Mouse (Mus musculus) kidney, postnatal 0 days (tissue): ENCODE data around the gene Zbtb38. TPM values are rescaled to one million over a fixed set of nuclear protein-coding genes. Genes with fewer than 3 reads are reported as not detected.

Source experiments
- ATAC-seq: fragments of 200-750 bp; cut with Nextera tagmentation; replicated peaks from 2 replicates; pipeline ENCODE4 v1.8.0; 2017; ENCODE audit warnings: low read depth, moderate number of reproducible peaks, moderate TSS enrichment, moderate library complexity; ENCODE audit not compliant: low FRiP score
- DNase-seq: peaks from one replicate; pipeline ENCODE4 v3.0.0-alpha.2; 2016; ENCODE audit warnings: low spot score
- H3K27ac ChIP-seq: fragments of 300-500 bp; sonication (generic); 2 replicates; pipeline ENCODE4 v1.5.1; 2014; ENCODE audit warnings: mild to moderate bottlenecking
- H3K27me3 ChIP-seq: fragments of 300-500 bp; sonication (generic); 2 replicates; pipeline ENCODE4 v1.6.1; 2014; ENCODE audit warnings: low read length, mixed read lengths; ENCODE audit not compliant: insufficient read depth
- H3K36me3 ChIP-seq: fragments of 300-500 bp; sonication (generic); 2 replicates; pipeline ENCODE4 v1.6.1; 2014; ENCODE audit warnings: low read length, mixed read lengths; ENCODE audit not compliant: insufficient read depth
- H3K4me1 ChIP-seq: fragments of 300-500 bp; sonication (generic); replicated peaks from 2 replicates; pipeline ENCODE4 v1.6.1; 2014; ENCODE audit warnings: antibody characterized with exemption, low read length, mixed read lengths; ENCODE audit not compliant: insufficient read depth
- H3K4me2 ChIP-seq: fragments of 300-500 bp; sonication (generic); 2 replicates; pipeline ENCODE4 v1.6.1; 2014; ENCODE audit warnings: mild to moderate bottlenecking, low read length, moderate library complexity, mixed read lengths
- H3K4me3 ChIP-seq: fragments of 300-500 bp; sonication (generic); replicated peaks from 2 replicates; pipeline ENCODE4 v1.5.1; 2014; ENCODE audit warnings: low read depth, low read length
- H3K9ac ChIP-seq: fragments of 300-500 bp; sonication (generic); 2 replicates; pipeline ENCODE4 v1.6.1; 2014; ENCODE audit warnings: low read depth, low read length
- H3K9me3 ChIP-seq: fragments of 300-500 bp; sonication (generic); replicated peaks from 2 replicates; pipeline ENCODE4 v1.6.1; 2016; ENCODE audit warnings: low read length, inconsistent platforms, mixed read lengths
- CTCF ChIP-seq: IDR thresholded peaks from 2 replicates; pipeline ENCODE4 v1.5.1; 2016; ENCODE audit warnings: antibody characterized with exemption, low read depth, mild to moderate bottlenecking, moderate library complexity
- WGBS: fragments of 180-500 bp; shearing (Covaris S2); extraction: QIAGEN DNeasy Blood & Tissue Kit; methylation state at CpG from one replicate; pipeline ENCODE4 v1.1.7; 2014; 5-methylcytosine and 5-hydroxymethylcytosine counted together
- polyA plus RNA-seq: library from polyadenylated mRNA; unstranded; fragments of >200 nt; fragmentation: Nextera tagmentation; extraction: Ambion mirVana; gene quantifications from 2 replicates; pipeline ENCODE4 v1.2.1, GENCODE M21; 2015

The Zbtb38 gene
- polyA plus RNA-seq, 1 experiment from 2014 or later, result 28.3 TPM

DNA sequence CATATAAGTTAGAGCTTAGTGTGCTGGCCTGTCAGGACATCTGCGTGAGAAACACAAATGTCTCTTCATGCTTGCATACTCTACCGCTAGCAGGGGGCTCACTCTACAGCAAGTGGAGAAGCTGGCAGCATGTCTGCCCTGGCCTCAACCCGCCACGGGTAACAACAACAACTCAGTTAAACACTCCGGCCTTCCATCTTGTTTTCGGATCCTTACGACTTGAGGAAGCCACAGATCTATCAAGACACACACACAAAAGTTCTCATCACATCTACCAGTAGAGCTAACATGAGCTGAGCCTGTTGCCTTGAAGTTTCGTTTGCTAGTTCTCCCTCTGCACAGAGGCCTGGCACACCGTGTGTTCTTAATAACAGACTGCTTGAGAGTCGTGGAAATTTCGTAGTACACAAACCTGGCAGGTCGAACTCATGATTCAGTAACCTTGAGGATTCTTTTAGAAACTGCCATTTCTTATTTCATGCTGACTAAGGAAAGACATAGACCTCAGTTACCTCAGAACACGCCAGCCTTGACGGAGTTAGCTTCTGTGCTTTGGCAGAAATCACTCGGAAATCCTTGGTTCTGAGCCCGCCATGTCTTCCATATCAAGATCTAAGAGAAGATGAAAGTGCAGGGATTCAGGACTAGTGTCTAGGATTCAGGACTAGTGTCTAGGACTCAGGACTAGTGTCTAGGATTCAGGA, 34.8 kb downstream of the Zbtb38 start:
- WGBS, result 93% methylated on average over 16 of the region's 16 CpGs
- no peaks in the 10 kb centered on the region for H3K36me3 ChIP-seq
- no peak for TF ChIP-seq CTCF

DNA sequence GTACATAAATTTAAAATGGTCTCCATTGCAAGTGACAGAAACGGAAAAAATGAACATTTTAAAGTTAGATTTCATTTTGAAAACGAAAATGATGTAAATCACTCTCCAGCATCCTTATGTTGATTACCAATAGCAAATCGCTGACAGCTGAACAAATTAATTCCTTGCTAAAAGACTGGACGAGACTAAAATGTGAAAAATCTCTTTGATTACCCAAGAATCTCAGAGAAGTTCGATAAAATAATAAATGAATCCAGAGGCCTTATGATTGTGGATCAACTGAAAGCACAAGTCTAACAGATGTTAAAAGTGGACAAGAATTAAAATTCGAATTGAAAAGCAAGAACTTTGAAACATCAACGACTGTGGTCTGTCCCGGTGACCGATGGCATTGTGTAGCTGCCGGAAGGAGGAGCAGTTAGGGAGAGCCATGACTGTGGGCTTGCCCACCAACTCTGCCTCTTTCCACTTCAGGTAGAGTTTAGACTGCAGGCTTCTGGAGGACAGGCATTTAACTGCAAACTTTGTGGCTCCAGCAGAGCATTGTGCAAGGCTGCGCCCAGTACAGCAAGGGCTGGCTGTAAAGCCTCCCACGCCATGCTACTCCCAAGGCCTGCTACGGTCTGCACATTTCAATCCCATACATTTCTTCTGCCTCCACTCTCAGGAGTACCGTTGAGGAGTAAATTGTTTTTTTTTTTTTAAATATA, 35.7 kb downstream of the Zbtb38 start:
- no peaks in the 10 kb centered on the region for H3K36me3 ChIP-seq

More for the DNA sequence above, 34.8 kb downstream of the Zbtb38 start:
- Histone ChIP-seq H3K9me3 (no peaks in the 10 kb centered on the region), H3K4me2 (0 out of 2 replicates have a peak overlapping the region, but pooled peaks have one; percentile 76), H3K27me3 (no peaks in the 10 kb centered on the region), H3K4me3 (0 out of 2 replicates have a peak overlapping the region, but pooled peaks have one; percentile 7), H3K27ac (no peak overlapping the region), H3K9ac (no peak overlapping the region), H3K4me1 (peaks cover 11% of the 10 kb centered on the region; the same call in 1 of the 2 replicates)
- ATAC-seq, result no peak
- no peak for DNase-seq

DNA sequence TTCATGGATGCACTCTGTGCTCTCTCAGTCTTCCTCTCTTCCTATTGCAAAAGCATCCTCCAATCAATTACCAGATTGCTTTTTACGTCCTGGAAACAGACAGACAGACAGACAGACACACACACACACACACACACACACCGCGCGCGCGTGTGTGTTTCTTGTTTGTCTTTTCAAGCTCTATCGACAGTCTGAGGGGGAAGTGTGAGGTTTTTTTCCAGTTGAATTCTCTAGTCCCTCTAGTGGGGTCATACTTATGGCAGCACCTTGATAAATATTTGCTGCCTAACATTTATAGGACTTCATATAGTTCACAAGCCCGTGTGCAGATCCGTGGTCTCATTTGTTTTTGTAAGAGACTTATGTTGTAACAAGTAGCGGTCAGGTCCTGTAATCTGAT, 36.5 kb downstream of the Zbtb38 start:
- H3K27ac ChIP-seq, result no peak overlapping the region
- no peaks in the 10 kb centered on the region for H3K9me3 ChIP-seq
- WGBS, result 49% methylated on average over 10 of the region's 10 CpGs
- no peak for DNase-seq
- no peaks in the 10 kb centered on the region for H3K36me3 ChIP-seq
- H3K9ac ChIP-seq, result no peak overlapping the region
- TF ChIP-seq CTCF, result no peak
- no peak overlapping the region for H3K4me3 ChIP-seq
- H3K4me2 ChIP-seq, result no peak overlapping the region
- ATAC-seq, result no peak
- no peaks in the 10 kb centered on the region for H3K27me3 ChIP-seq
- peaks cover 11% of the 10 kb centered on the region; the same call in 1 of the 2 replicates for H3K4me1 ChIP-seq

More for the DNA sequence above, 35.7 kb downstream of the Zbtb38 start:
- DNase-seq (no peak), ATAC-seq (no peak)
- Histone ChIP-seq H3K9me3 (no peaks in the 10 kb centered on the region), H3K27me3 (no peaks in the 10 kb centered on the region), H3K9ac (no peak overlapping the region), H3K4me2 (no peak overlapping the region), H3K4me3 (no peak overlapping the region), H3K27ac (peak overlapping the region; percentile 42; the same call in 1 of the 2 replicates), H3K4me1 (peaks cover 11% of the 10 kb centered on the region; the same call in 1 of the 2 replicates)
- TF ChIP-seq CTCF, result no peak
- WGBS, result 77% methylated on average over 14 of the region's 14 CpGs

DNA sequence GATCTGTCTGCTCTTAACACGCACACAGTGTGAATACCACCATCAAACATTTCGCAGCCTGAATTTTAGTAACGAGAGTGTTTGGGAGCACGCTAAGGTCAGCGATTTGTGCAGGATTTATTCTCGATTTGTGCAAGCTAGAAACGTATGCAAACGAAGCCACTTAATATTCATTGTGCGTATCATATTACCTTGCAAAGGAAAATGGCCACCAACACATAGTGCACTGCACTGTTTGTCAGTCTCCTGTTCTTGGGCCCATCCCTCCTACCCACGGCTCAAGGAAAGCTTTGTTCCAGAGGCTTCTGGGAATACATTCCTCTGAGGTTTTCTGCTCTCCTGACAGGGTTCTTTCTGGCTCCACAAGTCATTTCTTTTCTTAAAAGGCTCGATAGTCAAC, 37.5 kb downstream of the Zbtb38 start:
- no peak overlapping the region for H3K27ac ChIP-seq
- H3K9me3 ChIP-seq, result no peaks in the 10 kb centered on the region
- H3K27me3 ChIP-seq, result no peaks in the 10 kb centered on the region
- H3K4me3 ChIP-seq, result no peak overlapping the region
- no peak overlapping the region for H3K9ac ChIP-seq
- peaks cover 11% of the 10 kb centered on the region; the same call in 1 of the 2 replicates for H3K4me1 ChIP-seq
- H3K4me2 ChIP-seq, result no peak overlapping the region
- WGBS, result 71% methylated on average over 11 of the region's 11 CpGs
- no peak for DNase-seq
- H3K36me3 ChIP-seq, result no peaks in the 10 kb centered on the region
- no peak for TF ChIP-seq CTCF
- no peak for ATAC-seq

DNA sequence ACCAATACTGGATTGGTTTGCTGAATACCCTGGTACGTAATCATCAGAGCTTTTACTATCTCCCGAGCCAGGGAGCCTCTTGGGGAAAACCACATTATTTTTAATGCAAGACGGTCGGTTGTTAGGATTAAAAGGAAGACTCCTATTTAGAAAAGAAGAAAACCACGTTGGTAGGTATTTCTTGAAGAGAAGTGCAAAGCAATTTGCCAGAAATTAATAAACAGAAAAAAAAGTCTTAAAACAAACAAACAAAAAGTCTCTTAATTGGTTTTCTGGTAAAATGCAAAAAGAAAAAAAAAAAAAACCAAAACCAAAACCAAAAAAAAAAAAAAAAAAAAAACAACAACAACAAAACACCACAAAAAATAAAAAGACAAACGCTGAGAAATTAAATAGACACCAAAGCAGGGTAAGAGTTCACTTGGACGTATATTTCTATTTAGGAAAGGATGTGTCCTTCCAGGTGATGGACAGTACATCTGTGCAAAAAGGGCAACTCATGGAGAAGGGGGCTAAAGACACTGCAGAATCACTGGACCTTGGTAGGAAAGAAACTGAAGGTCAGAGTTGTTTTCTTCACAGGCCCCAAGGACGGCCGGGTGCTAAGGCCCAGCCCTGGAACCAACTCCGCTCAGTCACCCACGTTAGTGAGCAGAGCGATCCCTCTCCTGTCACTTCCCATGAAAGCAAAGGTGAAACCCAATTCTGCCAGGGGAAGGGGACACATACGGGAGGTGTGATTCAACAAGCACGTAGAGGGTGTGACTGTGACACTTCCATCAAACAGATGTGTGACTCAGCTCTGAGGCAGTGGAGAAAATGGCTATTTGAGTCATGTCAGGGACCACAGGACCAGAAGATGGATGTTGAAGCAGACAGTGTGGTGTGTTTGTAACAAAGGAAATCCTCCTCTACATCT, 38.9 kb downstream of the Zbtb38 start:
- H3K4me2 ChIP-seq, result no peak overlapping the region
- DNase-seq, result no peak

More for the DNA sequence above, 38.9 kb downstream of the Zbtb38 start:
- WGBS, result 68% methylated on average over 14 of the region's 14 CpGs
- Histone ChIP-seq H3K27ac (peak overlapping the region; percentile 56; the same call in 1 of the 2 replicates), H3K4me1 (peaks cover 11% of the 10 kb centered on the region; the same call in 1 of the 2 replicates), H3K36me3 (no peaks in the 10 kb centered on the region), H3K4me3 (no peak overlapping the region), H3K27me3 (no peaks in the 10 kb centered on the region), H3K9me3 (no peaks in the 10 kb centered on the region), H3K9ac (no peak overlapping the region)
- no peak for TF ChIP-seq CTCF
- ATAC-seq, result peak; percentile 60; the same call in 1 of the 2 replicates
